Mouse (Mus musculus): Measurements from ENCODE around the gene Rbfox1. TPM values are rescaled to one million over a fixed set of nuclear protein-coding genes. Genes with fewer than 3 reads are reported as not detected.

Rbfox1 gene
- polyA plus RNA-seq, 1 experiment = 0.22 TPM

- H3K4me3 ChIP-seq (ENCODE audit: insufficient read depth, poor library complexity, severe bottlenecking) = no peak overlapping the region
- no peaks in the 10 kb centered on the region for H3K27me3 ChIP-seq (ENCODE audit: control insufficient read depth, insufficient read depth, insufficient read length)
- no peak overlapping the region for H3ac ChIP-seq (ENCODE audit: control insufficient read depth, insufficient read length, low read depth)
- no peaks in the 10 kb centered on the region for H3K79me3 ChIP-seq (ENCODE audit: low read depth)
- no peaks in the 10 kb centered on the region for H3K79me2 ChIP-seq (ENCODE audit: control insufficient read depth, insufficient read depth)
- H3K36me3 ChIP-seq (ENCODE audit: control insufficient read depth, insufficient read depth) = no peaks in the 10 kb centered on the region
- TF ChIP-seq USF1 (IDR thresholded peaks at IDR 0.05; ENCODE audit: low read depth) (no peak), CTCF (IDR thresholded peaks at IDR 0.05; ENCODE audit: control insufficient read depth, insufficient read depth, insufficient read length) (no peak), CEBPB (IDR thresholded peaks at IDR 0.05; ENCODE audit: low read depth) (no peak), MYOD1 (IDR thresholded peaks at IDR 0.05; ENCODE audit: control insufficient read depth, insufficient read length, low read depth) (no peak), MYOG (IDR thresholded peaks at IDR 0.05; ENCODE audit: control insufficient read depth, extremely low read depth, insufficient read length) (no peak), MAX (IDR thresholded peaks at IDR 0.05) (no peak), FOSL1 (IDR thresholded peaks at IDR 0.05; ENCODE audit: insufficient read depth, low read length, poor library complexity, severe bottlenecking) (no peak)
Measured at GRCm38 (mm10) chr16:7302416-7302815, 1417.3 kb downstream of the Rbfox1 start.

DNA sequence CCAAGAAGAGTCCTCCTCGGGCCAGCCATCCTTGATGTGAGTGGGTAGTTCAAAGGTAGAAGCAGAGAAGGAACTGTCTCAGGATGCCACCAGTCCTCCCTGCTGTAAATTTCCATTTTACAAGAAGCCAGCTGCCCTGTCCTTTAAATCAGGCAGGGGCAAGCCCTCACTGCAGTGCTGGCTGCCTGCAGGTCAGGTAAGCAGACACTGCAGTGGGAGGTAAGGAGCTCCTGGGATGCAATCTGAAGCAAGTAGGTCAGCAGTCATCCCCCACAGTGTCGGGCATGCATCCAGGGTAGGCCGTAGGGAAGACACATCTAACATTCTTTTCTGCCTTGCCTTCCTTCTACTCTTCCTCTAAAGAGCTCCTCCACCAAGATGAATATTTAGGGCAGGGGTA is 1444.0 kb downstream of the Rbfox1 start:
- TF ChIP-seq CTCF (IDR thresholded peaks at IDR 0.05; ENCODE audit: control insufficient read depth, insufficient read depth, insufficient read length) = no peak
- TF ChIP-seq MYOG (IDR thresholded peaks at IDR 0.05; ENCODE audit: control insufficient read depth, extremely low read depth, insufficient read length) = no peak
- no peak for TF ChIP-seq FOSL1 (IDR thresholded peaks at IDR 0.05; ENCODE audit: insufficient read depth, low read length, poor library complexity, severe bottlenecking)
- no peak for TF ChIP-seq USF1 (IDR thresholded peaks at IDR 0.05; ENCODE audit: low read depth)
- no peak for TF ChIP-seq CEBPB (IDR thresholded peaks at IDR 0.05; ENCODE audit: low read depth)
- no peak for TF ChIP-seq MYOD1 (IDR thresholded peaks at IDR 0.05; ENCODE audit: control insufficient read depth, insufficient read length, low read depth)
- TF ChIP-seq MAX (IDR thresholded peaks at IDR 0.05) = no peak
- H3K36me3 ChIP-seq (ENCODE audit: control insufficient read depth, insufficient read depth) = no peaks in the 10 kb centered on the region
- no peak overlapping the region for H3K4me3 ChIP-seq (ENCODE audit: insufficient read depth, poor library complexity, severe bottlenecking)
- no peaks in the 10 kb centered on the region for H3K27me3 ChIP-seq (ENCODE audit: control insufficient read depth, insufficient read depth, insufficient read length)
- no peaks in the 10 kb centered on the region for H3K79me2 ChIP-seq (ENCODE audit: control insufficient read depth, insufficient read depth)
- no peak overlapping the region for H3ac ChIP-seq (ENCODE audit: control insufficient read depth, insufficient read length, low read depth)
- no peaks in the 10 kb centered on the region for H3K79me3 ChIP-seq (ENCODE audit: low read depth)

GRCm38 (mm10) chr16:7341186-7341585 is 1456.0 kb downstream of the Rbfox1 start:
- TF ChIP-seq MYOD1 (IDR thresholded peaks at IDR 0.05; ENCODE audit: control insufficient read depth, insufficient read length, low read depth) = no peak
- TF ChIP-seq USF1 (IDR thresholded peaks at IDR 0.05; ENCODE audit: low read depth) = no peak
- TF ChIP-seq CEBPB (IDR thresholded peaks at IDR 0.05; ENCODE audit: low read depth) = no peak
- no peak for TF ChIP-seq CTCF (IDR thresholded peaks at IDR 0.05; ENCODE audit: control insufficient read depth, insufficient read depth, insufficient read length)
- TF ChIP-seq MAX (IDR thresholded peaks at IDR 0.05) = no peak
- TF ChIP-seq FOSL1 (IDR thresholded peaks at IDR 0.05; ENCODE audit: insufficient read depth, low read length, poor library complexity, severe bottlenecking) = no peak
- TF ChIP-seq MYOG (IDR thresholded peaks at IDR 0.05; ENCODE audit: control insufficient read depth, extremely low read depth, insufficient read length) = no peak
- Histone ChIP-seq H3ac (ENCODE audit: control insufficient read depth, insufficient read length, low read depth) (no peak overlapping the region), H3K27me3 (ENCODE audit: control insufficient read depth, insufficient read depth, insufficient read length) (no peaks in the 10 kb centered on the region), H3K36me3 (ENCODE audit: control insufficient read depth, insufficient read depth) (no peaks in the 10 kb centered on the region), H3K79me2 (ENCODE audit: control insufficient read depth, insufficient read depth) (no peaks in the 10 kb centered on the region), H3K4me3 (ENCODE audit: insufficient read depth, poor library complexity, severe bottlenecking) (no peak overlapping the region), H3K79me3 (ENCODE audit: low read depth) (no peaks in the 10 kb centered on the region)

DNA sequence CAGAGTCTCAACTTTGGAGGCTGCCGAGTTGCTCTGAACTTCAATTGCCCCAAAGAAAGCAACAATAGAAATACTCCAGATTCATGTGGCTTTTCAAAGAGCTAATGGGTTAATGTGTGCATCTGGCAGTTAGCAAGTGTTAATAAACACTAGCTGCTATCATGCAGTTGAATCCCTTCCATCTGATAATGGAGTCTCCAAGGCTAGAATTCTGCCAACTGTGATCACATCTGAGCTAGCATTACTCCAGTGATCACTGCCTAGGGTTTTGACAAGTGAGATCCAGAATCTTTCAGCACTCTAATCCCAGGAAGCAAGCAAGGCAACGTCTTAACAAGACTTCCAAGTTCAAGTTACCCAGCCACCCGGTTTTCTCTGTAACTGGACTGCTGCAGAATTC is 1460.1 kb downstream of the Rbfox1 start:
- H3K36me3 ChIP-seq (ENCODE audit: control insufficient read depth, insufficient read depth) = no peaks in the 10 kb centered on the region
- H3K79me2 ChIP-seq (ENCODE audit: control insufficient read depth, insufficient read depth) = no peaks in the 10 kb centered on the region
- H3ac ChIP-seq (ENCODE audit: control insufficient read depth, insufficient read length, low read depth) = no peak overlapping the region
- TF ChIP-seq CEBPB (IDR thresholded peaks at IDR 0.05; ENCODE audit: low read depth) (no peak), MYOG (IDR thresholded peaks at IDR 0.05; ENCODE audit: control insufficient read depth, extremely low read depth, insufficient read length) (no peak), CTCF (IDR thresholded peaks at IDR 0.05; ENCODE audit: control insufficient read depth, insufficient read depth, insufficient read length) (no peak), MAX (IDR thresholded peaks at IDR 0.05) (no peak), USF1 (IDR thresholded peaks at IDR 0.05; ENCODE audit: low read depth) (no peak), MYOD1 (IDR thresholded peaks at IDR 0.05; ENCODE audit: control insufficient read depth, insufficient read length, low read depth) (no peak), FOSL1 (IDR thresholded peaks at IDR 0.05; ENCODE audit: insufficient read depth, low read length, poor library complexity, severe bottlenecking) (no peak)
- no peaks in the 10 kb centered on the region for H3K27me3 ChIP-seq (ENCODE audit: control insufficient read depth, insufficient read depth, insufficient read length)
- no peak overlapping the region for H3K4me3 ChIP-seq (ENCODE audit: insufficient read depth, poor library complexity, severe bottlenecking)
- no peaks in the 10 kb centered on the region for H3K79me3 ChIP-seq (ENCODE audit: low read depth)

DNA sequence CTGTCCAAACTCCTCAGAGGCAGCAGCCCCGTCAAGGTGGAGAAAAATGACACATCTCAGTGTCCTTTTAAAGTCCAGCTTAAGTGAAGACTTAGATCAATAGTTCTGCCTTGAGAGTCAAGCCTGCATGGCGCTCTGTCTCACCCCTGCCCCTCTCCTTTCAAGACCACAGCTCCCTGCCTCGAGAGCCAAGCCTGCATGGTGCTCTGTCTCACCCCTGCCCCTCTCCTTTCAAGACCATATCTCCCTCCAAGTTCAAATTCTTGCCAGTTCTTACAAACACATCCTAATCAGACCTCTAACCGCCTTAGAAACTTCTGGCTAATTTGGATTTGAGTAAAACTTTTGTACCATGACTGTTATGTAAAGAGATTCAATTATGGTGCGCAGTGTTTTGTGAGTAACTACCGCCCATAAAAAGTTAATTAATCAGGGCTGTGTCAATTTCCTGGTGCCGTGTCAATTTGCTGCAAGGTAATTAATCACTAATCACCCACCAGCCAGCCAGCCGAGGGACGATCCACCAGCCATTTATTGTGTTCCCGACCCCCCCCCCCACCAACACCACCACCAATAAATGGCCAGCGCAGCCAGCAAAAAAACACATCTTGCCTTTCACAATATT is 1461.0 kb downstream of the Rbfox1 start:
- no peak for TF ChIP-seq FOSL1 (IDR thresholded peaks at IDR 0.05; ENCODE audit: insufficient read depth, low read length, poor library complexity, severe bottlenecking)
- TF ChIP-seq MYOD1 (IDR thresholded peaks at IDR 0.05; ENCODE audit: control insufficient read depth, insufficient read length, low read depth) = no peak
- no peaks in the 10 kb centered on the region for H3K79me2 ChIP-seq (ENCODE audit: control insufficient read depth, insufficient read depth)
- H3K79me3 ChIP-seq (ENCODE audit: low read depth) = no peaks in the 10 kb centered on the region
- H3K36me3 ChIP-seq (ENCODE audit: control insufficient read depth, insufficient read depth) = no peaks in the 10 kb centered on the region
- H3K4me3 ChIP-seq (ENCODE audit: insufficient read depth, poor library complexity, severe bottlenecking) = no peak overlapping the region
- H3K27me3 ChIP-seq (ENCODE audit: control insufficient read depth, insufficient read depth, insufficient read length) = no peaks in the 10 kb centered on the region
- H3ac ChIP-seq (ENCODE audit: control insufficient read depth, insufficient read length, low read depth) = no peak overlapping the region

Data from C2C12 (cell line).